Mouse (Mus musculus) liver, embryonic 12.5 days (tissue): ENCODE data around the gene Cnot8. TPM values are rescaled to one million over a fixed set of nuclear protein-coding genes. Genes with fewer than 3 reads are reported as not detected.

Experiments used
- ATAC-seq: fragments of 200-750 bp; cut with Nextera tagmentation; 2 replicates; pipeline ENCODE4 v1.8.0; 2017; ENCODE audit warnings: moderate number of reproducible peaks, mild to moderate bottlenecking, moderate library complexity
- H3K27ac ChIP-seq: fragments of 300-500 bp; sonication (generic); 2 replicates; pipeline ENCODE4 v1.5.1; 2016; ENCODE audit warnings: mild to moderate bottlenecking
- H3K27me3 ChIP-seq: fragments of 300-500 bp; sonication (generic); replicated peaks from 2 replicates; pipeline ENCODE4 v1.6.1; 2016; ENCODE audit warnings: mild to moderate bottlenecking, moderate library complexity
- H3K36me3 ChIP-seq: fragments of 300-500 bp; sonication (generic); 2 replicates; pipeline ENCODE4 v1.6.1; 2016; ENCODE audit warnings: mild to moderate bottlenecking, moderate library complexity
- H3K4me1 ChIP-seq: fragments of 300-500 bp; sonication (generic); 2 replicates; pipeline ENCODE4 v1.6.1; 2016
- H3K4me2 ChIP-seq: fragments of 300-500 bp; sonication (generic); 2 replicates; pipeline ENCODE4 v1.6.1; 2016; ENCODE audit warnings: mild to moderate bottlenecking, moderate library complexity
- H3K4me3 ChIP-seq: fragments of 300-500 bp; sonication (generic); 2 replicates; pipeline ENCODE4 v1.5.1; 2016; ENCODE audit warnings: mild to moderate bottlenecking, moderate library complexity
- H3K9ac ChIP-seq: fragments of 300-500 bp; sonication (generic); 2 replicates; pipeline ENCODE4 v1.6.1; 2016; ENCODE audit warnings: mild to moderate bottlenecking, moderate library complexity
- H3K9me3 ChIP-seq: fragments of 300-500 bp; sonication (generic); replicated peaks from 2 replicates; pipeline ENCODE4 v1.6.1; 2016; ENCODE audit warnings: mild to moderate bottlenecking, moderate library complexity
- WGBS: fragments of 180-500 bp; shearing (Covaris S2); methylation state at CpG from one replicate; pipeline ENCODE4 v1.1.7; 2016; ENCODE audit not compliant: insufficient replicate concordance; 5-methylcytosine and 5-hydroxymethylcytosine counted together
- polyA plus RNA-seq: library from polyadenylated mRNA; unstranded; fragments of >200 nt; fragmentation: Nextera tagmentation; extraction: Ambion mirVana; gene quantifications from 2 replicates; pipeline ENCODE4 v1.2.1, GENCODE M21; 2016

Cnot8 gene
- polyA plus RNA-seq, 1 experiment from 2014 or later = 51.8 TPM

GRCm38 (mm10) chr11:58134869-58135268 is 30.9 kb downstream of the Cnot8 start:
- Histone ChIP-seq H3K4me2 (no peak overlapping the region), H3K27ac (no peak overlapping the region), H3K36me3 (peaks cover 99% of the 10 kb centered on the region), H3K4me1 (no peaks in the 10 kb centered on the region), H3K27me3 (no peaks in the 10 kb centered on the region), H3K9me3 (no peaks in the 10 kb centered on the region), H3K4me3 (no peak overlapping the region), H3K9ac (no peak overlapping the region)
- ATAC-seq = no peak

- Histone ChIP-seq H3K9me3 (no peaks in the 10 kb centered on the region), H3K4me3 (no peak overlapping the region), H3K4me1 (no peaks in the 10 kb centered on the region), H3K27ac (no peak overlapping the region), H3K27me3 (no peaks in the 10 kb centered on the region), H3K4me2 (no peak overlapping the region), H3K36me3 (peaks cover 99% of the 10 kb centered on the region), H3K9ac (no peak overlapping the region)
- no peak for ATAC-seq
These were observed 31.3 kb downstream of the Cnot8 start for GRCm38 (mm10) chr11:58135296-58135695.

GRCm38 (mm10) chr11:58136677-58137076 is 32.7 kb downstream of the Cnot8 start:
- H3K4me2 ChIP-seq = no peak overlapping the region
- H3K4me1 ChIP-seq = no peaks in the 10 kb centered on the region
- WGBS = 80% methylated on average over 6 of the region's 6 CpGs
- ATAC-seq = no peak
- peaks cover 99% of the 10 kb centered on the region for H3K36me3 ChIP-seq
- H3K9ac ChIP-seq = no peak overlapping the region
- H3K9me3 ChIP-seq = no peaks in the 10 kb centered on the region
- no peak overlapping the region for H3K27ac ChIP-seq
- no peaks in the 10 kb centered on the region for H3K27me3 ChIP-seq
- no peak overlapping the region for H3K4me3 ChIP-seq

DNA sequence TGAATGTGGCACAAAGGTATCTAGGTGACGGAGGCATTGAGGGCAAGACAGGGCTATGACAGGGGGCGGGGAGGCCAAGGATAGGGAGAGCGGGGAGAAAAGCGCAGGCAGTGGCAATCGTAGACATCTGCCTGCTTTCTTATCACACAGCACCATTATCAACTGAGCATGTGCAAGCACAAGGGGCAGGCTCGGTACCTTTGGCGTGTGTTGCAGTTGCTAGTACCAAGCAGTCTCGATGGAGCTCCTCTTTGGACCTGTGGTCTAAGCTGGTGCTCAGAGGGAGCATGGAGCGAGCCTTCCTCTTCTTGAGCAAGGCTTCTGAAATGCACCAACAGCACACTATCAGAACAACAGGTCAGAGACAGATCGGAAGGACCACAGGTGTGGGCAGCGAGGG is 34.9 kb downstream of the Cnot8 start:
- WGBS = 72% methylated on average over 11 of the region's 11 CpGs
- no peak for ATAC-seq
- no peak overlapping the region for H3K4me2 ChIP-seq
- no peaks in the 10 kb centered on the region for H3K4me1 ChIP-seq
- no peak overlapping the region for H3K9ac ChIP-seq
- no peak overlapping the region for H3K27ac ChIP-seq
- H3K4me3 ChIP-seq = no peak overlapping the region
- no peaks in the 10 kb centered on the region for H3K9me3 ChIP-seq
- peaks cover 97% of the 10 kb centered on the region for H3K36me3 ChIP-seq
- H3K27me3 ChIP-seq = no peaks in the 10 kb centered on the region

DNA sequence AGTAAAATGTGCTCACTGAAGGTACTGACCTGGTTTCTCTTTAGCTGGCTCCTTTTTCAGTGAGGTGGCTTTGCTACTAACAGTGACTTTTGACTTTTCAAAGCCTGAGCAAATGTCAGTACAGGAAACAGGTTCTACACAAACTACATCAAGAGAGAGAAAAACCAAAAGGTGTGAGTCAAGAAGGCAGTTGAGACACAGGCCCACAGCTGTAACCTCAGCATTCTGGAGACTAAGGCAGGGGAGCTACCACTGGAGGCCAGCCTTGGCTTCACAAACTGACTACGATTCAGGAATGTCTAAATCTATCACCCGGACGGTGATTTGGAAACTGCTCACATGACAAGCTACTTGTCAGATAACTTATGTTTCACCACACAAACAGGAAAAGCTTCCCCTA is 35.5 kb downstream of the Cnot8 start:
- no peaks in the 10 kb centered on the region for H3K9me3 ChIP-seq
- ATAC-seq = no peak

GRCm38 (mm10) chr11:58143704-58144426 is 39.9 kb downstream of the Cnot8 start:
- Histone ChIP-seq H3K4me3 (no peak overlapping the region), H3K27ac (no peak overlapping the region), H3K27me3 (no peaks in the 10 kb centered on the region), H3K4me2 (no peak overlapping the region), H3K36me3 (peaks cover 97% of the 10 kb centered on the region), H3K4me1 (no peaks in the 10 kb centered on the region), H3K9me3 (no peaks in the 10 kb centered on the region), H3K9ac (no peak overlapping the region)
- ATAC-seq = no peak
- 78% methylated on average over 9 of the region's 9 CpGs for WGBS

More for the DNA sequence above, 35.5 kb downstream of the Cnot8 start:
- no peak overlapping the region for H3K4me3 ChIP-seq
- H3K36me3 ChIP-seq = peaks cover 97% of the 10 kb centered on the region
- 85% methylated on average over 3 of the region's 3 CpGs for WGBS
- no peaks in the 10 kb centered on the region for H3K27me3 ChIP-seq
- H3K4me2 ChIP-seq = no peak overlapping the region
- H3K9ac ChIP-seq = no peak overlapping the region
- no peaks in the 10 kb centered on the region for H3K4me1 ChIP-seq
- no peak overlapping the region for H3K27ac ChIP-seq

GRCm38 (mm10) chr11:58146241-58146640 is 42.3 kb downstream of the Cnot8 start:
- Histone ChIP-seq H3K4me3 (no peak overlapping the region), H3K4me2 (no peak overlapping the region), H3K27me3 (no peaks in the 10 kb centered on the region), H3K9me3 (no peaks in the 10 kb centered on the region), H3K36me3 (peaks cover 96% of the 10 kb centered on the region), H3K9ac (no peak overlapping the region), H3K27ac (no peak overlapping the region), H3K4me1 (no peaks in the 10 kb centered on the region)
- WGBS = 84% methylated on average over 5 of the region's 5 CpGs
- no peak for ATAC-seq

- H3K27ac ChIP-seq = no peak overlapping the region
- ATAC-seq = no peak
- peaks cover 17% of the 10 kb centered on the region for H3K4me1 ChIP-seq
- H3K4me2 ChIP-seq = no peak overlapping the region
- H3K9me3 ChIP-seq = no peaks in the 10 kb centered on the region
- no peaks in the 10 kb centered on the region for H3K27me3 ChIP-seq
- 86% methylated on average over 9 of the region's 9 CpGs for WGBS
- H3K36me3 ChIP-seq = peaks cover 97% of the 10 kb centered on the region
- H3K9ac ChIP-seq = no peak overlapping the region
- no peak overlapping the region for H3K4me3 ChIP-seq
These were observed 51.5 kb downstream of the Cnot8 start for GRCm38 (mm10) chr11:58155458-58155857.

GRCm38 (mm10) chr11:58156871-58157270 is 52.9 kb downstream of the Cnot8 start:
- no peak for ATAC-seq
- no peak overlapping the region for H3K4me2 ChIP-seq
- H3K4me1 ChIP-seq = peaks cover 17% of the 10 kb centered on the region
- H3K27ac ChIP-seq = no peak overlapping the region
- H3K9me3 ChIP-seq = no peaks in the 10 kb centered on the region
- no peak overlapping the region for H3K4me3 ChIP-seq
- H3K9ac ChIP-seq = no peak overlapping the region
- no peaks in the 10 kb centered on the region for H3K27me3 ChIP-seq
- peaks cover 98% of the 10 kb centered on the region for H3K36me3 ChIP-seq
- 51% methylated on average over 3 of the region's 3 CpGs for WGBS

- WGBS = 91% methylated on average over 2 of the region's 2 CpGs
- Histone ChIP-seq H3K4me1 (peaks cover 30% of the 10 kb centered on the region), H3K36me3 (peaks cover 67% of the 10 kb centered on the region), H3K9ac (no peak overlapping the region), H3K9me3 (peaks cover 8% of the 10 kb centered on the region; the same call in 1 of the 2 replicates), H3K4me3 (no peak overlapping the region), H3K4me2 (no peak overlapping the region), H3K27ac (no peak overlapping the region), H3K27me3 (no peaks in the 10 kb centered on the region)
- ATAC-seq = no peak
These were observed 61.1 kb downstream of the Cnot8 start for GRCm38 (mm10) chr11:58165072-58165471.

DNA sequence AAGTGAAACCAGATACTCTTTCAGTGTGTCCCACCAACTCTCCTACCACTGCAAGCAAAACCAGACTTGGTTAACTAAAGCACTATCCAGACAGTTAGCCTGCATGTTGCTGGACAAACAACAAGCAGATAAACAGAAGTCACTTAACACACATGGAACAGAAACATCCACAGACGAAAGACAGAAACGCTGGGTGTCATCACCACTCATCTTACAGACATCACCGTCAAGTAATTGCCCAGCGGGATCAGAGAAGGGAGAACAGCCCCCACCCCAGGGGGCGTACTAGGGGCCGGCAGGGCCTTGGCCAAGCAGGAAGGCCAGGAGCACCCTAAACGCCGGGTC is 63.8 kb downstream of the Cnot8 start:
- H3K27me3 ChIP-seq = no peaks in the 10 kb centered on the region
- peak overlapping the region; percentile 92 for H3K4me2 ChIP-seq
- H3K4me1 ChIP-seq = peaks cover 46% of the 10 kb centered on the region
- H3K9me3 ChIP-seq = peaks cover 8% of the 10 kb centered on the region; the same call in 1 of the 2 replicates
- H3K36me3 ChIP-seq = peaks cover 42% of the 10 kb centered on the region
- peak overlapping the region; percentile 81 for H3K27ac ChIP-seq
- WGBS = 1% methylated on average over 8 of the region's 8 CpGs
- H3K4me3 ChIP-seq = peak overlapping the region; percentile 99
- no peak for ATAC-seq
- peak overlapping the region; percentile 91 for H3K9ac ChIP-seq
